Mouse (Mus musculus) T-cell, adult 2 months (primary cell): ENCODE results near the gene Pdgfb.

Experiments used
- DNase-seq: peaks from one replicate; pipeline ENCODE4 v3.0.0; 2022; ENCODE audit warnings: low spot score

Gene Pdgfb

GRCm38 (mm10) chr15:80034366-80034765 lies 19.6 kb upstream of the Pdgfb start:
- DNase-seq, result peak; percentile 24

GRCm38 (mm10) chr15:80031133-80031532 lies 16.4 kb upstream of the Pdgfb start:
- no peak for DNase-seq

- no peak for DNase-seq
These were observed 15.6 kb upstream of the Pdgfb start for GRCm38 (mm10) chr15:80030399-80030798.

GRCm38 (mm10) chr15:80028862-80029261 lies 14.1 kb upstream of the Pdgfb start:
- DNase-seq, result no peak

DNA sequence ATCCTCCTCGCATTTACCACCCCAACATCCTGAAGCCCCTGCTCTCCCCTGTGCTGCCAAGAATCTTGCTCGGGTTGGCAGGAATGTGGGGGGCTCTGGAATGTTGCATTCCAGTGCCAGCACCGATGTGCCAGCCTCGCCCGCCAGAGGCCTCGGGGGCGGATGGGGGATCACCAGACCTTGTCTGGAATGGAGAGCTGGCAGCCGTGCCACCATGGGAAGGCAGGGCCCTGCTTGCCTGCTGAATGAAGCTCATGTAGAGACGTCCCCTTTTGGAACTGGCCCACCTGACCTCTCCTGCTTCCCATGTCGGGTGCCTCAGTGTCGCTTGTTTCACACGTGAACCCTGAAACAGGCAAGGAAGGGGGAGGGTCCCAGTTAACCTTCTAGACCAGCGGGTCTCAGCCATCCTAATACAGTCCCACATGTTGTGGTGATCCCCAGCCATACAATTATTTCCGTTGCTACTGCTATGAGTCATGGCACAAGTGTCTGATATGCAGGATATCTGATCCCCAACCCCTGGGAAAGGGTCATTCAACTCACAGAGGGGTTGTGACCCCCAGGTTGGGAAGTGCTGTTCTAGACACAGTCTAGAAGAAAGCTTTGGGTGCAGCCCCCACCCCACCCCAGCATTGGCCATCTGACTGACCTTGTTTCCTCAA lies 12.0 kb upstream of the Pdgfb start:
- no peak for DNase-seq

DNA sequence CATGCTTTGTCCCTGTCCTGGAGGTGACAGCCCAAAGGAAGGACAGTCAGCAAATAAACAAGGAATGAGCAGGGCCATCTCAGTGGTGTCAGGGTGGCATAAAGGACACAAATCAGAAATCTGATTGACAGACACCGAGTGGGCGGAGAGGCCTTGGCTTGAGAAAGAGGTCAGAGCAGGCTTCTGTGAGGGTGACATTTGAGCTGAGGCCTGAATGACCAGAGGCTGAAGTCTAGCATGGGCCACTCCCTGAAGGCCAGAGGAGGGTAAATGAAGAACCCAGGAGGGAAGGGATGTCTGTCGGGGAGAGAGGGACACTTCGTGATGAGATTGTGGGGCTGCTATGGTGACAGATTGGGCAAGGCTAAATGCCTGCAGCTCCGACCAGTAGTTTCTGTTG lies 11.3 kb upstream of the Pdgfb start:
- DNase-seq, result no peak

GRCm38 (mm10) chr15:80025615-80026014 lies 10.8 kb upstream of the Pdgfb start:
- peak; percentile 64 for DNase-seq

GRCm38 (mm10) chr15:80024331-80025313 lies 9.8 kb upstream of the Pdgfb start:
- no peak for DNase-seq

DNA sequence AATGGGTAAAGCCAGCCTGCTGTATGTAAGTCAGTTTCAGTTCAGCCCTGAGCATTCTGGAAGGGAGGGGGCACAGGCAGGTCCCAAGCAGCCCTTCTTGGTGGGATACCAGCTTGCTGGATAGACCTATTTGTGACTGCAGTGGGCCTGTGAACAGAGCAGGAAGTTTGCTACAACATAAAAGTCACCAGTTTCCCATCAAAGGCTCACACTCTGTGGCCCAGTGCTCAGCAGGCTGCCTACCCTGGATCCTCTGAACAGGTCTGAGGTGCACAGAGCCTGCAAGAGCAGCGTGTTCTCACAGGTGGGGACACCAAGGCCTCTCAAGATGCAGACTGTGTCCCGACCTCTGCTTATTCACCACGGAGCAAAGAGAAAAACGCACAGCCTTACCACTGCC lies 5.7 kb upstream of the Pdgfb start:
- DNase-seq, result peak; percentile 42

DNA sequence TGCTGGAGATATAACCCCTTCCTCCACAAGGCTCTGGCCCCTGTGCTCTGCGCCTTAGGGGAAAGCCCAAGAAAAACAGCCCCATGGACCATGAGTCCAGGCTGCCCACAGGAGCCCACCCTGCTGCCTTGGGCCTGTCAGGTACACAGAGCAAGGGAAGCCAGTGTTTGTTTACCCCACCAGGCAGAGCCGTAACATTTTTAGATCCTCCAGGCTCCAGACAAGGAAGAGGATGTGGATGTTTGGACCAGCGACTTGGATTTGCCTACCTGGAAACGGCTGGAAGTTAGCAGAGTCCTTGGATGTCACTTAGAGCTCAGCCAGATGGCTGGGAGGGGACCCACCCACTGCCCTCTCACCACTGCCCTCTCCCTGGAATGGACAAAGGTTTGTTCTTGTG lies 4.8 kb upstream of the Pdgfb start:
- no peak for DNase-seq

GRCm38 (mm10) chr15:80019220-80019619 lies 4.4 kb upstream of the Pdgfb start:
- DNase-seq, result no peak

- no peak for DNase-seq
These were observed 2.0 kb upstream of the Pdgfb start for GRCm38 (mm10) chr15:80016563-80017301.

DNA sequence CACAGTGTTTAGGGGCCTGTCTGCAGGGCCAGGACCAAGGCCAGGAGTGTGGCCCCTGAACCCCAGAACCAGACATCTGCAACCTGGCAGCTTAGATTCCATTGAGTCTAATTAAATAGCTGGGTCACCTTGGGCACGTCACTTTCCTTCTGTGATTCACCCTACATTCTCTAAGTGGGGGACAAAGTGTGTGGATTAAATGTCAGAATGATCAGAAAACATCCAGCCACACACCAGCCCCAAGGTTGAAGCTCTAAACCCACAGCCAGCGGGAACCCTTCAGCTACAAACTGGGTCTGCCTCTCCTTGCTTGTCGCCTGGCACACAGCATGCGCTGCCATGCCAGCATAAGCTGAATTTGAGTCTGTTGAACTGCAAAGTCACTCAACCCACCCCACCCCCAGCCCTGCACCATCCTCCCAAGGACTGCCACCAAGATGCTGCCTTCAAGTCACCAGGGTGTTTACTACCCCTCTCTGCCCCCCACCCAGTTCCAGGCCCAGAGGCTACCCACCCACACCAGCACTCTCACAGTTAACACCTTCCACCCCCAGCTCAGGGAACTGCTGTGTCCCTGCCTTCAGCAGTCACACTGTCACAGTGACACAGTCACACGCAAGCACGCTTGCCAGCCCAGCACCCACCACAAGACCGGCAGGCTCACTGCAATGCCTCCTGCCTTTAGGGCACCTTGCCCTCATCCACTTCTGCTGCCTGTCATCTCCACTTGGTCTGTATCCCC lies 605 bp upstream of the Pdgfb start:
- no peak for DNase-seq

DNA sequence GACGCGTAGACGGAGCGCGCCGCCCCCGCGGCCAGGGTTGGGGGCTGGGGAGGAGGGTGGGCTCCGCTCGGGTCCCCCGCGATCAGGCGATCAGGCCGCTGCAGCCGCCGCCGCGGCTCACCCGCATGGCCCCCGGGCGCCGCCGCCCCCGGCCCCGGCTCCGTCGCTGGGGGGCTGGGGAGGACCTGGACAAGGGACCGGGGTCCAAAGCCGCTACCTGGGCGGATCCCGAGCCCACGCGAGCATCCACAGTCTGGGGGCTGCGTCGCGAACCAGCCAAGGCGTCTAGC lies 801 bp downstream of the Pdgfb start:
- no peak for DNase-seq

DNA sequence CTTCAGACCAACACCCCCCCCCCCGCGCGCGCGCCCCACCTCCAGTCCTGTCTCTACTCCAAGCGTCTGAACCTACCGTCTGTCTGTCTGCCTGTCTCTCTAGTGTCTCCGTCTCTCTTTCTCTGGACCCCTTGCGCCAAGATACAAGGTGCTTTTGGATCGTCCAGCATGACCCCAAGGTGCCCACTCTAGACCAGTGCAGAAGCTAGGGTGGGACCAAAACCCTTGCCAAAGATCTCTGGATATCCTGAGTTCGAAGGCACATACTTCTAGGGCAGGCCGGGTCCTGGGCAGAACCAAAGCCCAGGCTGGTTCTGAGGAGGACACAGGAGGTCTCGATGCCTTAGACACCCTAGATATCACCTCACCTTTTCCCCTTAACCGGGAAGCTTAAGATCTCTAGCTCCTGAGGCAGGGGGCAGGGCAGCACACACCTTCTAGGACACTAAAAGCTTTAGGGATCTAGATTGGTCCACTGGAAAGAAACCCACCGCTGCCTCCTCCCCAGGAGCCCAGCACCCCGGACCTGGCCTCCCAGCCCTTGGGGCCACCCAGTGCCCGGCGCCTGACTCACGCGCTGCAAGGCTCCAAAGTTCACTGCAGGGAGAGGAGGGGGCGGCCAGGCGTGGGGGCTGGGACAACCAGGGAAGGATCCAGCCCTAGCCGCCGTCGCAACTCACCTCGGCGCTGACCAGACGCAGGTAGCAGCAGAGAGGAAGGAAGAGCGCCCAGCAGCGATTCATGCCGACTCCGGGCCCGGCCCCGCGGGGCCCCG lies 1.3 kb downstream of the Pdgfb start:
- DNase-seq, result no peak

DNA sequence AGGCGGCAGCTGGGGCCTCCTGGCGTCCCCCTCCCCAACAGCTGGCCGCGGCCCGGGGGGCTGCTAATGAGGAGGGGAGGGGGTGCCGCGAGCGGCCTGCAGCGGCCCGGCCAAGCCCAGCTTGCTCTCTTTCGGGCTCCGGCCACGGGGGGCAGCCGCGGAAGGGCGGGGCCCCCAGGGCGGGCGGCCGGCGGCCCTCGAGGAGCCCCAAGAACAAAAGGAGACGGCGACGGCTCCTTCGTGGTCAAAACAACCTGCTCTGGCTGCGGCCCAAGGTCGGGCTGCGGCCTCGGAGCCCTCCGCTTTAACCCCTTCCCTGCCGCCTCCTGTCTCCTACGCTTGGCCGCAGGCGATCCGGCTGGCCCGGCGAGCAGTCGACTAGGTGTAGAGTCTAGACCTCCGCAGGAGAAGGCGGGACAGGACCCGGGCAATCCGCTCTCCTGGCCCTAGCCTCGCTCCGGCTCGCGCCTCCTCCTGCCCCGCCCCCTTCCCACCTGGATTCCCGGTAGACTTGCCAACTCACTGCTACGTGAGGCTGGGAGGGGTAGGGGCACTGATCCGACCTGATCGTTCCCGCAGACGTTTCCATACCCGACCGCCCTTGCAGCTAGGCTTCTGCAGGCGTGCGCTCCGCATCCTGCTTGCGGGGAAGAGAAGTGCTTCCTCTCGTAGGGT lies 2.1 kb downstream of the Pdgfb start:
- peak; percentile 33 for DNase-seq

- DNase-seq, result peak; percentile 43
These were observed 2.8 kb downstream of the Pdgfb start for GRCm38 (mm10) chr15:80011778-80012526.

DNA sequence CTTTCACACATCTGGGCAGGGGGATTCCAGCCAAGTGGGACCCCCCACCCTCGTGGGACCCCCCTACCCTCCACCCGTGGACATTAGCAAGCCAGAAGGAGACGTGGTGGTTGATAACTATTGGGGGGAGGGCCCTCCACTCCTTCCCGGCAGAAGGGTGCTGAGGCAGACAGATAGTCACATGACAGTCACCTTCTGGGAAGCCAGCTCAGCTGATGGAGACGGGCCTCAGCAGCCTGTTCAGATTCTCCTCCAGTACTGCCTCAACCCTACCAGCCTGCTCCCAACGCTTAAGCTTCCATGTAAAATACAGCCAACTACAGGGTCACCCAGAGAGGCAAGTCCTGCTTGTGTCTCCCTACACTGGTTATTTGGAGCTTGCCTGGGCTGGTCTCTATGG lies 3.6 kb downstream of the Pdgfb start:
- no peak for DNase-seq

- no peak for DNase-seq
These were observed 4.6 kb downstream of the Pdgfb start for GRCm38 (mm10) chr15:80010182-80010558.
